Mouse (Mus musculus) duodenum, adult 2 months (tissue): Measurements from ENCODE around the gene Traip. TPM values are rescaled to one million over a fixed set of nuclear protein-coding genes. Genes with fewer than 3 reads are reported as not detected.

ENCODE experiments used
- polyA plus RNA-seq: library from polyadenylated mRNA; depleted of rRNA; stranded (reverse); fragments of >200 nt; gene quantifications from 2 replicates; pipeline ENCODE4 v1.2.3, GENCODE M21; 2012; ENCODE audit warnings: low replicate concordance; rRNA removed

The Traip gene
- 1.8 and 4.1 TPM in 2 replicates for polyA plus RNA-seq

DNA sequence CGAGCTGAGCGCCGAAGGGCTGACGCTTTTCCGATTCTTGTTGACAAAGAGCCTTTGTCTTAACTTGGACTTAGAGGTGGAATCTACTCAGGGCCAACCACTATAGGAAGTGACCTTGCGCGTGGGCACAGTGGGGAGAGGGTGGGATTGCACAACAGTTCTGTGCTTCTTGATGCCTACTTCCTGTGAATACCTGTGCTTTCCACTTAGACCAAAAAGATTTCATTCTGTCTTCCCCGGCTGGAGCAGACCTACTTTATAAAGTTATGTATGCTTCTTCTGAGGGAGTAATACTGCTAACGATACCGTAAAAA lies at the start of gene Traip:
Gene Traip (plus strand): TSS at position 215 of the 314 bp plus-strand sequence.

DNA sequence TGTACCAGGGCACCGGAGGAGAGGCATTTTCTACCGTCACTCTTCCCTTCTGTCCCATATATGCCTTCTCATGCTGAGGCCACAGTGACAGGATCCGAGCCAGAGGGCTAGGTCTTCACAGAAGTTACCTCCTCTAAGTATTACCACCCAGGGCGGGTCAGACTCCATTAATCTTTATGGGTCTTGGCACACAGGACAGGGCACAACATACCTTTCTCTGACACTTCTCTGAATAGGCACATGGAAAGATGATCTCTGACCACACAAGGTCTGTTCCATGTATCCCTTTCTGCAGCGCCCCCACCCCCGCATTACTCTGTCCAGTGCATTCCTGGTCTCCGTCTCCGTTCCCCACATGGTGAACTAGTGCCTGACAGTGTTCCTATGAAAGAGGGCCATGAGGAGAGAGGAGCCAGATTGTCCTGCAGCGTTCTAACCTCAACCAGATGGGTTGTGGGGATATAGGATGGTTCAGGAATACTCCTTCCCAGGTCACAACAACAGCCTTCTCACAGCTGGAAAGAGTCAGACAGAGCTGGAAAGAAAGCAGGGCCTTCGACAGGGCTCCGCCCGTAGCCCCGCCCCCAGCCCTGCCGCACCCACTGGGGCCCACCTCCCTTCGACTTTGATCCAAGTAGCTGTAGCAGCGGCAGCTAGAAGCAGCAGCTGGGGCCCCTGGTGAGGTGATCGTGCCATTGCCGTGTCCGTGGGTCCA lies 43.5 kb upstream of the Traip start, which contains the start of gene Mst1r:
Gene Mst1r (plus strand): TSS at position 622 of the 715 bp plus-strand sequence.

DNA sequence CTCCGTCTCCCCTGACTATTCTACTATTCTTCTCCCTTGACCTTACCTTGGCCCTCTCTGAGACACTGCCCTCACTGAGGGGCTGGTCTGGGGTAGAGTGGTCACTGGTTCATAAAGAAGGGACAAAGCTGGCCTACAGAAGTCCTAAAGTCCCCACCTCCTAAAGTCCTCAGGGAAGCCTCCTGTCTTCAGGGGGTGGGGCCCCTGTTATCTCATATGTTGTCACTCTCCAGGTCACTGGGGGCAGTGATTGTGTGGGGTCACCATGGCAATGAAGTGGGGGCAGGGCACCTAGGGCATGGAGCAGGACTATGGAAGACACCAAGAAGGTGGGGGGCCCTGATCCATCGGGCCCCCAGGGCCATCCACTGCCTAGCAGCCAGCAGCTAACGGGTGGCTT lies 21.8 kb upstream of the Traip start, which contains the start of gene Actl11:
Gene Actl11 (plus strand): TSS at position 301 of the 400 bp plus-strand sequence.

DNA sequence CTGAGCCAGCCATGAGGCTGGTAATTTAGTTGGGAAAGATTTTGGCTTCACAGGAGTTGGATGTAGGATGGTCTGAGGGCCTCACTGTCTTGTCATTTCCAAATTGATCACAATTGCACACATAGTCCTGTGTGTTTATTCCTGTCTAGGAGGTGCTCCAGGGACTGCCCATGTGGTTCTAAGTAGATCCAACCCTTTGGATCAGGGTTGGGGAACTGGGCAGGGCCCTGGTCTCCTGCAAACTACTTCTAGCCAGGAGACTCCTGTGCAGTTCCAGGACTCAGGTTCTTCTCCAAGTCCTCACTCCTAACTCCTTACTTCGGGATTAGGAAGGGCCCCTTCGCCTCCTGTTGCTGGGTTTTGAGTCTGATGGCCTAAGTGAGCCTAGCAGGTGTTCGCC lies 14.6 kb upstream of the Traip start, which contains the start of gene Camkv:
Gene Camkv (plus strand): TSS at position 301 of the 400 bp plus-strand sequence.

DNA sequence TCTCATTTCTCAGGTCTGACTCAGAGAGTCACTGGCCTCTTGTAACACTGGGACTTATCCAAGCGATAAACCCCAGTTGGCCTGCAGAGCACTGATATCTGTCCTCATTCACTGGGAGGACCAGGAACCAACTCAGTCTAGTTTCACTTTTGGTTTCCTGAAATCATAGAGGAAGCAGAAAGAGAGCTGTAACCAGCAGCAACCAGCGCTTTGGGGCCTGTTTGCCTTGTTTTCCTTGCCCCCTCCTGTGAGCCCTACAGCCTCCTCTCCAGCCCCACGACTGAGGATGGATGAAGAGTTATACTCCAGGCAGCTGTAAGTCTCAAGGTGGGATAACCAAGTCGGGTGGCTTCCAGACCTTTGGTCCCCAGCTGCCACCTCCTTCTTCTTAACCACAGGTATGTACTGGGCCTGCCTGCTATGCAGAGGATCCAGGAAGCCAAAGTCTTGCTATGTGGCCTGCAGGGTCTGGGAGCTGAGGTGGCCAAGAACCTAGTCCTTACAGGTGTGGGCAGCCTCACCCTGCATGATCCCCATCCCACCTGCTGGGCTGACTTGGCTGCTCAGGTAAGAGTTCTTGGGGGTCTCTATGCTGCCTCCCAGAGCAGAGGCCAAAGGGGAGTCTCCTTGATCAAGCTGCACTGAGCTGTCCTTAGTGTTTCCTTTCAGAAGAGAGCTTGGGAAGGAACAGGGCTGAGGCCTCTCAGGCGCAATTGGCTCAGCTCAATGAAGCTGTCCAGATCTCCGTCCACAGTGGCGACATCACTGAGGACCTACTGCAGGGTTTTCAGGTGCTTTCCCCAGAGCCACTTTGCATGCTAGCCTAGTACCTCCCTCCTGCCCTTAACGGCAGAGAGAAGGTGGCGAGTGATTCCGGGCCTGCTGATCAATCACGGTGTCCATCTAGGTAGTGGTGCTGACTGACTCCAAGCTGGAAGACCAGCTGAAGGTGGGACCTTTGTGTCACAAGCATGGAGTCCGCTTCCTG lies 25.8 kb downstream of the Traip start, which contains the start of gene Uba7:
Gene Uba7 (plus strand): TSS at position 107 of the 988 bp plus-strand sequence.

DNA sequence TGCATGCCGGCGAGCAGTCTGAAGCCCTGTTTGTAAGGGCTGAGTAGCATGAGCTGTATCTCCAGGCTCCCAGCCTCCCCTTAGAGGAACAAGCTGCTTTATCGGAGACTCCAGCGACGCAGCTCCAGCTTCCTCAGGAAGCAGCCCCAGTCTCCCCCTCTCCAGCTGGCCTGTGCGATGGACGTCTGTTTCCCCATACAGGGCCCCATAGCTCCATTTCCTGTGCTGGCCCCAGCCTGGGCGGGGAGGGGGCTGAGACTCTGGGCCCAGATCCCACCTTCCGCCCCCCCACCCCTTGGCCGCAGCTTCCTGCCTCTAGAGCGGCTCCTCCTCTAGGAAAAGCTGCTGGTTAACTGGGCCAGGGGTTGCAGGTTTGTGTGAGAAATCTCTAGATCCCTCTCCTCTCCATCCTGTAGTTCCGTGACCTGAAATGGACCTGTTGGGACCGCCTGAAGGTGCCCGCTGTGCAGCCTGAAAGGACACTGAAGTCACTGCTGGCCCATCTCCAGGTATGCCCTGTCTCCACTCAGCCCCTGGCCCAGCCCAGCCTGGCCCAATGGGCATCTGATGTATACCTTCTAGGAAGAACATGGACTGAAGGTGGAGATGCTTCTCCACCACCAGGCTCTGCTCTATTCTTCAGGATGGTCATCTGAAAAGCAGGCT lies 32.9 kb downstream of the Traip start, which contains the start of gene Gm20661:
Gene Gm20661 (plus strand): TSS at position 378 of the 666 bp plus-strand sequence.

DNA sequence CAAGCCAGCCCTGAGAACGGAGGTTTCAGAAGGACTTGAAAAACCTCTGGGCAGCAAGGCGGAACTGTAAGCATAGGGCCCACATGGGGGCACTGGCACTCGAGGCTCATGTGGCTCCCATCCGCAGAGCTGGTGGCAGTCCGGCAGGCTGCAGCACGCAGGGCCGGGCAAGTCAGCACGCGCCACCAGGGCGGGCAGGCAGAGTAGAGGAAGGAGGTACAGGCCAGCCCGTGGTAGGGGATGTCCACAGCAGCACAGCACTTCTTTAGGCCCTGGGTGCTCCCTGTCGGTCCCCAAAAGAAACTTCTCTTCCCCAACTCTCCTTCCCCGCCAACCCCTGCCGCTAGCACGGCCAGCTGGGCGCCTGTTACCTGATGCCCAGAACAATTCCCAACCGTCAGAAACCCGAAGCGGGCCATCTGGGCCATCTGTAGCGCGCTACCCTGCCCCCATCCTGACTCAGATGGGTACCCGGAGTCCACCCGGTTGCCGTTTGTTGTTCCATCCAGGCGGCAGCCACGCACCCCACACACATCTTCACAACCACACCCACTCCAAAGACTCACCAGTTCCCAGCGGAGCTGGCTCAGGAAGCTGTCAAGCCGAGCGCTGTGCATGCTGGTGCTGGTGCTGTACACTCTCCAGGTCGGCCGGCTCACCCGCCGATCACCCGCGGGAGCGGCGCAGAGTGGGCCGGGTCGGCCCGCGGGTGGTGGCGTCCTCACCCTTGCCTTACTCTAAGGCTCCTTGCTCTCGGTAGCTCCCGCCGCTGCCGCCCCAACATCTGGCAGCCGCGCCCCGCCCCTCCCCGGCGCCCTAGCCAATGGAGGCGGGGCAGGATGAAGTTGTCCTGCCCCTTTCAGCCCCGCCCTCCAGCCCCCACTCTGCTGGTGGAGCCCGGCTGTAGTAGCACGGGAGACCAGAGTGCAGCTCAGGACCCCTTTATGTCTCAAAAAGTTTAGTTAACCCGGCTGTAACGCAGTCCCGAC lies 35.5 kb downstream of the Traip start, which contains the start of gene Inka1:
Gene Inka1 (minus strand): TSS at position 749 of the 989 bp plus-strand sequence.

DNA sequence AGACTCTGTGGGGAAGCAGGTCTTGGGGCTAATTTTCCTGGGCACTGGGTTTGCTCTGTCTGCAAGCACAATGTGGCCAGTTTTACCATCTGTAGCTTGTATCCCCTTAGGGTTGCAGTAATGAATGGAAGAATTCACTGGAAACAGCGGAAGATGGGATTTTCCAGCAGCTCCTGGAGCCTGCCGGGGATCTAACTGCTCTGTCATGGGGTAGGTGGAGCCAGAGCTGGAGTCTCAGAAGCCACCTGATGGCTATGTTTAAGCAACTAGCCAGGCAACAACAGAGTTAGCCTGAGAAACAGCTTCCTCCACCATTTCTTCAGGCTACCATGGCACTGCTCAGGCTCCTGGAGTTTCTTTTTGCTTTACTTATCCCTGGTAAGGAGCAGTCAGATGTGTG lies 42.3 kb downstream of the Traip start, which contains the start of gene Cdhr4:
Gene Cdhr4 (plus strand): TSS at position 301 of the 400 bp plus-strand sequence.

DNA sequence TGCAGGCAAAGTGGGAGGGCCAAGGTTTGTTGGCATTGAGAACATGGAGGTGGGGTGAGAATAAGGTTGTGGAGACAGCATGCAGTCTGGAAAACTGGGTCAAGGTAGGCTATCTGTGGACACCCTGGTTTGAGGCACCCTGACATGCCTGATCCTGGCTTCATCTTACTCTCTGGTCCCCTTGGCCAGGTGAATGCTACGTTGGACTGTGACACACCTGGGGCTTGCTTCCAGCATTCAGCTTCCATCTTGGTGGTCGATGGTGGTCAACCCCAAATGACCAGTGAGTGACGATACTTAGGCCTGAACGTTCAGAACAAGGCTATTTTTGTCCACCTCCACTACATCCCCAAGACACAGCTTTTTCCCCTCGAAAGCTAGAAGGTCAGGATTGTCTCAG lies 46.1 kb downstream of the Traip start, which contains the start of gene Gm20662:
Gene Gm20662 (plus strand): TSS at position 301 of the 400 bp plus-strand sequence.

DNA sequence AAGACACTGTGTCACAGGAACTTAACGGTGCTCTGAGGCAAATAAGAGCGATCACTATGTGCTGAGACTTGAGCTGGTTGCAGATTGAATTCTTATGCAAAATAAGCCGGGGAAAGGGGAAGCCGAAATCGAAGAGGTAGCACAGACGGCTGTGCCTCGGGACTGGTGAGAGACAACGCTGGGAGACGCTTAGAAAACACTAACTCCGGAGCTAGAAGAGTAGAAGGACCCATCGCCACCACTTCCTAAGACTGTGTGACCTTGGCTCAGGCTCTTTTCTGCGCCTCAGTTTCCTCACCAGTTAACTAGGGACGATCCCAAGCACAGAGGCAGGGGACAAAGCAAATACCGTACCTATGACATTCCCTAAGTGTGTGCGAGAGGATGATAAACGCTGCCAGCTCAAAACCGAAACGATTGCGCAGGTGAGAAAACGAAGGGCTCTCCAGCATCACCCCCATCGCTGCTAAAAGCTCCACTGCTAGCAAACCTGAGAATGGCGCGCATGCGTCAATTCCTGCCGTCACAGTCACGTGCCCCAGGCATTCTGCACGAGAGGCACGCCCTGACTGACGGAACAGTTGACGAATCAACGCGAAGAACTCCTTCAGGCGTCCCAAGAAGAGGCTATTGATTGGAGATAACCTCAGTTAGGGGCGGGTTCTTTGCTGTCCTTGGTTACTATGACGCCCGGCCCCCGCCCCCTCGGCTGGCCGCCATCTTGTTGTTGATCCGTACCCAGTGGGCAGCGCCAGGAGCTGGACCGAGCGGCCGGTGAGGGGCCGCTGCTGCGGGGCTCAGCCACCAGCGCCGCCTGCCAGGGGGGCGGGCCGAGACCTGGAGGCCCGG lies 52.2 kb downstream of the Traip start, which contains the start of gene Ip6k1:
Gene Ip6k1 (plus strand): TSS at position 580 of the 849 bp plus-strand sequence.

Other genes with a start within 250 kb of the Traip start
- 23.2 and 38.4 TPM in 2 replicates for gene Sema3f, start 239.7 kb upstream of the Traip start, polyA plus RNA-seq
- gene Rbm5, start 179.1 kb upstream of the Traip start, polyA plus RNA-seq, result 30.5 and 42.0 TPM in 2 replicates
- gene Rbm6, start 76.9 kb upstream of the Traip start, polyA plus RNA-seq, result 4.0 and 9.6 TPM in 2 replicates
- gene Mon1a, start 62.0 kb upstream of the Traip start, polyA plus RNA-seq, result 76.5 and 135 TPM in 2 replicates
- 51.2 and 56.0 TPM in 2 replicates for gene Mst1r, start 43.3 kb upstream of the Traip start, polyA plus RNA-seq
- gene Actl11, start 21.7 kb upstream of the Traip start, polyA plus RNA-seq, result not detected in 2 replicates
- gene Camkv, start 14.5 kb upstream of the Traip start, polyA plus RNA-seq, result not detected in 2 replicates
- 66.2 and 118 TPM in 2 replicates for gene Uba7, start 25.4 kb downstream of the Traip start, polyA plus RNA-seq
- not detected in 2 replicates for gene Gm20661, start 32.9 kb downstream of the Traip start, polyA plus RNA-seq
- gene Inka1, start 35.7 kb downstream of the Traip start, polyA plus RNA-seq, result 3.2 and 4.2 TPM in 2 replicates
- gene Cdhr4, start 42.4 kb downstream of the Traip start, polyA plus RNA-seq, result 0.39 and 1.5 TPM in 2 replicates
- gene Gm20662, start 46.2 kb downstream of the Traip start, polyA plus RNA-seq, result 0.49 and 0.52 TPM in 2 replicates
- 74.7 and 154 TPM in 2 replicates for gene Ip6k1, start 52.4 kb downstream of the Traip start, polyA plus RNA-seq
- 33.3 and 55.9 TPM in 2 replicates for gene Gmppb, start 99.1 kb downstream of the Traip start, polyA plus RNA-seq
- 8.7 and 13.0 TPM in 2 replicates for gene Amigo3, start 103.0 kb downstream of the Traip start, polyA plus RNA-seq
- 0.20 and 0.81 TPM in 2 replicates for gene Mst1, start 130.3 kb downstream of the Traip start, polyA plus RNA-seq
- gene Rnf123, start 133.2 kb downstream of the Traip start, polyA plus RNA-seq, result 64.7 and 87.5 TPM in 2 replicates
- gene Apeh, start 144.5 kb downstream of the Traip start, polyA plus RNA-seq, result 154 and 221 TPM in 2 replicates
- 1.1 and 2.0 TPM in 2 replicates for gene Bsn, start 240.2 kb downstream of the Traip start, polyA plus RNA-seq